Mouse (Mus musculus) monocyte, adult 2 months (primary cell): ENCODE results near the gene Inpp4b.
"Not testable (repeated sequence)": the region's sequence is repeated elsewhere in the genome, so short reads cannot be mapped to it uniquely, and the experiment has no call there.

Experiments used
- DNase-seq, 2 experiments: peaks; one replicate each; pipeline ENCODE4 v3.0.0; 2022; ENCODE audit warnings: low spot score in 2 of 2, low read depth in 1 of 2

Gene Inpp4b

GRCm38 (mm10) chr8:81888843-81889242 is 546.5 kb downstream of the Inpp4b start:
- DNase-seq, result no peak

GRCm38 (mm10) chr8:81893292-81893691 is 550.9 kb downstream of the Inpp4b start:
- no peak for DNase-seq

GRCm38 (mm10) chr8:81946812-81947211 is 604.5 kb downstream of the Inpp4b start:
- no peak for DNase-seq

- DNase-seq, result no peak
Measured at GRCm38 (mm10) chr8:81953101-81953500, 610.7 kb downstream of the Inpp4b start.

- no peak for DNase-seq
Measured at GRCm38 (mm10) chr8:81985128-81985665, 642.8 kb downstream of the Inpp4b start.

- DNase-seq, result no peak
Measured at GRCm38 (mm10) chr8:81992966-81993365, 650.6 kb downstream of the Inpp4b start.

GRCm38 (mm10) chr8:81996239-81996638 is 653.9 kb downstream of the Inpp4b start:
- DNase-seq, result no peak

GRCm38 (mm10) chr8:81996823-81997222 is 654.5 kb downstream of the Inpp4b start:
- DNase-seq, result no peak

GRCm38 (mm10) chr8:82004158-82004557 is 661.8 kb downstream of the Inpp4b start:
- no peak for DNase-seq

GRCm38 (mm10) chr8:82005466-82005865 is 663.1 kb downstream of the Inpp4b start:
- DNase-seq, result no peak

- DNase-seq, result no peak
Measured at GRCm38 (mm10) chr8:82017792-82018191, 675.4 kb downstream of the Inpp4b start.

- no peak for DNase-seq
Measured at GRCm38 (mm10) chr8:82027401-82027800, 685.0 kb downstream of the Inpp4b start.

GRCm38 (mm10) chr8:82028896-82029295 is 686.5 kb downstream of the Inpp4b start:
- no peak for DNase-seq

GRCm38 (mm10) chr8:82032035-82032434 is 689.7 kb downstream of the Inpp4b start:
- DNase-seq, result not testable (repeated sequence)

GRCm38 (mm10) chr8:82054030-82054429 is 711.7 kb downstream of the Inpp4b start:
- DNase-seq, result no peak

GRCm38 (mm10) chr8:82067619-82068018 is 725.3 kb downstream of the Inpp4b start:
- no peak for DNase-seq

- no peak for DNase-seq
Measured at GRCm38 (mm10) chr8:82079267-82079666, 736.9 kb downstream of the Inpp4b start.

GRCm38 (mm10) chr8:82086631-82087030 is 744.3 kb downstream of the Inpp4b start:
- not testable (repeated sequence) for DNase-seq

GRCm38 (mm10) chr8:82090901-82091300 is 748.5 kb downstream of the Inpp4b start:
- DNase-seq, result no peak

GRCm38 (mm10) chr8:82093274-82093673 is 750.9 kb downstream of the Inpp4b start:
- DNase-seq, result no peak

- DNase-seq, result no peak
Measured at GRCm38 (mm10) chr8:82104560-82104959, 762.2 kb downstream of the Inpp4b start.

GRCm38 (mm10) chr8:82106131-82106530 is 763.8 kb downstream of the Inpp4b start:
- no peak for DNase-seq

- DNase-seq, result no peak
Measured at GRCm38 (mm10) chr8:82150272-82150671, 807.9 kb downstream of the Inpp4b start.

- no peak for DNase-seq
Measured at GRCm38 (mm10) chr8:82157928-82158327, 815.6 kb downstream of the Inpp4b start.
